Mouse (Mus musculus) ES-Bruce4 (cell line): ENCODE measurements around the gene Lin28a. TPM values are rescaled to one million over a fixed set of nuclear protein-coding genes. Genes with fewer than 3 reads are reported as not detected.

Experiments used
- H3K27ac ChIP-seq: 2 replicates; pipeline ENCODE4 v1.5.1; 2012; ENCODE audit warnings: low read length, inconsistent platforms; ENCODE audit not compliant: insufficient read depth
- H3K27me3 ChIP-seq: 2 replicates; pipeline ENCODE4 v1.6.1; 2012; ENCODE audit warnings: mild to moderate bottlenecking, low read length, inconsistent platforms; ENCODE audit not compliant: control insufficient read depth, poor library complexity, insufficient read depth, severe bottlenecking
- H3K36me3 ChIP-seq: 2 replicates; pipeline ENCODE4 v1.6.1; 2012; ENCODE audit warnings: inconsistent platforms, mild to moderate bottlenecking, low read length, moderate library complexity; ENCODE audit not compliant: control insufficient read depth, poor library complexity, insufficient read depth, severe bottlenecking
- H3K4me1 ChIP-seq: one replicate; pipeline ENCODE4 v1.8.1; 2011; ENCODE audit warnings: low read length; ENCODE audit not compliant: control insufficient read depth, insufficient read depth
- H3K4me3 ChIP-seq: 2 replicates; pipeline ENCODE4 v1.5.1; 2011; ENCODE audit warnings: low read depth, mild to moderate bottlenecking, low read length
- H3K9ac ChIP-seq: 2 replicates; pipeline ENCODE4 v1.6.1; 2012; ENCODE audit warnings: low read depth, mild to moderate bottlenecking, inconsistent platforms; ENCODE audit not compliant: poor library complexity, severe bottlenecking
- H3K9me3 ChIP-seq: replicated peaks from 2 replicates; pipeline ENCODE4 v1.6.1; 2012; ENCODE audit warnings: mild to moderate bottlenecking, low read length, inconsistent platforms; ENCODE audit not compliant: control insufficient read depth, poor library complexity, insufficient read depth, severe bottlenecking
- CTCF ChIP-seq: IDR thresholded peaks from one replicate; pipeline ENCODE4 v1.8.1; 2011; ENCODE audit warnings: low read depth, low read length
- EP300 ChIP-seq: IDR thresholded peaks from 2 replicates; pipeline ENCODE4 v1.6.1; 2011; ENCODE audit warnings: low read depth, low read length; ENCODE audit not compliant: insufficient read depth
- POLR2A ChIP-seq: IDR thresholded peaks from one replicate; pipeline ENCODE4 v1.8.1; 2011; ENCODE audit warnings: low read length; ENCODE audit not compliant: insufficient read depth
- polyA plus RNA-seq: library from polyadenylated mRNA; stranded (reverse); fragments of >200 nt; gene quantifications from 2 replicates; pipeline ENCODE4 v1.2.4, GENCODE M21; 2011; ENCODE audit warnings: low read depth; ENCODE audit not compliant: missing spikeins, insufficient read depth, insufficient read length

Lin28a gene
- polyA plus RNA-seq, 1 experiment, result 217 TPM

DNA sequence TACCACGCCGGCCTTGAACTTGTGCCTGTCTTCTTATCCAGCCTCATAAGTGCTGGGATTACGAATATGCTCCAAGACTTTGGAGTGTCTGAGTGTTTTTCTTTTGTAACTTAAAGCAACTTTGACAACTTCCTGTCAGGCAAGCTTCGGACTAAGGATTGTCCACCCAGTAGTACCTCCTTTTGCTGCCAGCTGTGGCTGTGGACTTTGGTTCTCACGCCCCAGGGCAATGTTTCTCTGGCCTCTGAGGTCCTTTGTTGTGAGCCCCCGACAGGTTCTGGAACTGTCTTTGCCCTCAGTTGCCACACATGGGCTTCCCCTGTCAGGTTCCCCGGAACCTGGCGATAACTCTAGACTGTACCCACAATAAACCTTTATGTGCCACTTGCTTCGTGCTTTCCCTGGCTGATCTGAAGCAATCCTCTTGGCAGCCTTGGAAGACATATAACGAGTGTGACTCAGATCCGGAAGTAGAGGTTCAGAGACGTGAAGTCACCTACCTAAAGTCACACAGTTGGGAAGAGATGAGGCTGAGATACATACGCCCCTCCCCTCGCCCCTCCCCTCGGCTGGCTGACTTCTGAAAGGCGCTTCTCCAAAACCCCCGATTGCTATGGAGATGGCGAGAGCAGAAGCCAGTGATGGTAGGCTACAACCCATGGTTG lies 42.7 kb upstream of the Lin28a start:
- Histone ChIP-seq H3K9me3 (no peaks in the 10 kb centered on the region), H3K27ac (peak overlapping the region; percentile 52), H3K27me3 (no peaks in the 10 kb centered on the region), H3K9ac (no peak overlapping the region), H3K4me1 (peaks cover 13% of the 10 kb centered on the region), H3K36me3 (no peaks in the 10 kb centered on the region), H3K4me3 (peak overlapping the region; percentile 14; the same call in 1 of the 2 replicates)
- no peak for TF ChIP-seq POLR2A
- TF ChIP-seq EP300, result no peak
- no peak for TF ChIP-seq CTCF

DNA sequence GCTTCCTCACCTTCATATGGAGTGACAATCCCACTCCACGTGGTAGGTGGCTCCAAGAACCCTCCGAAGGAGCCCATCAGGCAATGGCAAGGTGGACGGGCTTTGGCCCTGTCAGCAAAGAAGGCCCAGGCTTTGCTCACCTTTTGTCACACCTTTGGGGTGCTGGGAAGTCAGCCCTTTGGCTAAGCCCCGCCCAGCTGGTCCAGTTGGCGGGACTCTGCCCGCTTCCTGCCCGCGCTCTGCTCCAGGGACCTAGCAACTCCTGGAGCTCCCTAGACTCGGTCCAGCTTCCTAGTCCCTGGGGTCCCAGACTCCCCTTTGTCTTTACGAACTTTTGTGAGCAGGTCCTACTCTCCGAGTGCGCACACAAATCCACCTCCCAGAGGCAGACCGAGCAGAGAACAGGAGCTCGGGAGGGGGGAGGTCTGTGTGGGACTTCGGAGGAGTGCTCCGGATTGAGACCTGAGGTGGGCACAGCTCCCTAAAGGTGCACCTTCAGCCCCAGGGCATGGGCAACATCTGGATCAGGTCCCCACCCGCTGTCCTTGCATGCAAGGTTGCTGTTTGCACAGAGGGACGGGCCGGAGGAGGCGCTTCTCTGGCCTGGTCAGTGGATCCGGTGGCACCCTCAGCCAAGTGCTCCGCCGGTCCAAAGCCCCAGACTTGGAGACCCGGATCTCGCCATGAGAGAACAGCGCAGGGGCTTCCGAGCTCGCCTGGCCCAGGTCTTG lies 41.7 kb upstream of the Lin28a start, which contains the start of gene Crybg2:
Gene Crybg2 (plus strand): TSS at position 681 of the 731 bp plus-strand sequence.
- H3K9ac ChIP-seq, result 0 out of 2 replicates have a peak within 1 kb of the TSS, but pooled peaks have one; percentile 4
- no peaks in the 10 kb centered on the region for H3K36me3 ChIP-seq
- no peaks in the 10 kb centered on the region for H3K27me3 ChIP-seq
- no peak for TF ChIP-seq POLR2A
- no peak for TF ChIP-seq CTCF
- no peak for TF ChIP-seq EP300
- H3K9me3 ChIP-seq, result no peaks in the 10 kb centered on the region
- peak within 1 kb of the TSS; percentile 43 for H3K4me3 ChIP-seq
- H3K4me1 ChIP-seq, result peaks cover 13% of the 10 kb centered on the region
- peak within 1 kb of the TSS; percentile 52 for H3K27ac ChIP-seq

DNA sequence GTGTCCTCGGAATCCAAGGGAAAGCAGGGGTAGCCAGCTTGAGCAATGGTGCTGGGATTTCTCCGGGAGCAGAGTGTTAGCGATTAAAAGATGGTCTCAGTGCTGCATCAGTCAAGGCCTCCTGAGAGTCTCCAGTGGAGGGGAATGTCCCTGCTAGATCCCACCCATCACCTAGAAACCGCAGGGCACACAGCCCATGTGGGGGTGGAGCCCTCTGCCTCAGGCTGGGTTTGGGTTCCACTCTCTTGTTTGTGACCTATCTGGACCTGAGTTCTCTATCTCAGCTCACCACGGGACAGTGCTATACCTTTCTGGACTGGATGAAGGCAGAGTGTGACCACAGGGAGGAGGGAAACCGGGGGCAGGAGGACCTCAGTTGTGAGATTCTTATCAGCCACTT lies 40.3 kb upstream of the Lin28a start:
- Histone ChIP-seq H3K9ac (0 out of 2 replicates have a peak overlapping the region, but pooled peaks have one; percentile 3), H3K9me3 (no peaks in the 10 kb centered on the region), H3K27me3 (no peaks in the 10 kb centered on the region), H3K4me3 (peak overlapping the region; percentile 53), H3K36me3 (no peaks in the 10 kb centered on the region), H3K27ac (peak overlapping the region; percentile 8; the same call in 1 of the 2 replicates), H3K4me1 (peaks cover 13% of the 10 kb centered on the region)
- TF ChIP-seq CTCF (no peak), EP300 (no peak), POLR2A (no peak)

DNA sequence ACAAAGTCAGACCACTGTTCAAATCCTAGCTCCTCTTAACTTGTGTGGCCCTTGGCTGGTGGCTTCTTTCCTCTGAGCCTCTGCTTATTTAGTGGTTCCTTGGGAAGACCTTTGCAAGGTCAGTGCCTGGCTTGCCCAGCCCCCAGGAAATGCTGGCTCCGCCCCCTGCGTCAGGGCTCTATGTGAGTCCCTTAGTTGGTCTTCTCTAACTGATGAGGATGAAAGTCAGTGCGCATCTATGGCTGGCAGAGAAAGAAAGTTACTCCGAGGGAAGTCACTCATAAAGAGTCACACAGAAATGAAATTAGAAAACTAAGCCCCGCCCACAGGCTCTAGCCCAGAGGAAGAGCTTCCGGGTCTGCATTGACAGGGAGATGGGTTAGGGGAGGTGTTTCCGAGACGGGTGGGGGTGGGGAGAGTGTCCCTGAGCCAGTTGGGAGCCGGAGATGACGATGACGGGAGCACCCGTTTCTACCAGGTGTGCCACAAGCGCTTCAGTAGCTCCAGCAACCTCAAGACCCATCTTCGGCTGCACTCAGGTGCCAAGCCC lies 39.6 kb upstream of the Lin28a start:
- H3K4me3 ChIP-seq, result peak overlapping the region; percentile 53

DNA sequence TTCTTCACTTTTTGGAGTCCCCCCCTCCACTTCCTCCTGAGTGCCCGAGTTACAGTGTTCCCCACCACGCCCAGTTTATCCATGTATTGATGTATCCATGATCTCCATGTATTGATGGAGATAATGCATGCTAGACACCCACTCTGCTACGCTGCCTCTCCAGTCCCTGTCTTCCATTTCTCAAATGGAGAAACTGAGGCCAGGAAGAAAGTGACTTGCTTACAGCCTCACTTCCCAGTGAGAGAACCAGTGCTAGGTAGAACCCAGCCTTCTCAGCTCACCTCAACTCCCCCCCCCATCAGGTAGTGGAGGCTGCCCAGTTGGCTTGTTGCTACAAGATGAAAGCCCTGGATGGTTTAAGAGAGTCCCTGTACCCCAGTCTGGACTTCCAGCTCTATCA lies 34.9 kb upstream of the Lin28a start, which contains the start of gene Zfp683:
Gene Zfp683 (plus strand): TSS at position 301 of the 400 bp plus-strand sequence.
- TF ChIP-seq POLR2A (no peak), CTCF (no peak), EP300 (no peak)
- no peak within 1 kb of the TSS for H3K9ac ChIP-seq

More for the DNA sequence above, 39.6 kb upstream of the Lin28a start:
- Histone ChIP-seq H3K9ac (peak overlapping the region; percentile 3; the same call in 1 of the 2 replicates), H3K27ac (peak overlapping the region; percentile 52), H3K4me1 (peaks cover 13% of the 10 kb centered on the region), H3K27me3 (no peaks in the 10 kb centered on the region), H3K36me3 (no peaks in the 10 kb centered on the region), H3K9me3 (no peaks in the 10 kb centered on the region)
- no peak for TF ChIP-seq CTCF
- TF ChIP-seq EP300, result 0 out of 2 replicates have a peak, but pooled peaks have one; percentile 27
- TF ChIP-seq POLR2A, result peak; percentile 27

More for the DNA sequence above, 34.9 kb upstream of the Lin28a start, which contains the start of gene Zfp683:
- Histone ChIP-seq H3K4me1 (peaks cover 3% of the 10 kb centered on the region), H3K27me3 (no peaks in the 10 kb centered on the region), H3K9me3 (no peaks in the 10 kb centered on the region), H3K27ac (no peak within 1 kb of the TSS), H3K4me3 (no peak within 1 kb of the TSS), H3K36me3 (no peaks in the 10 kb centered on the region)
